Mouse (Mus musculus): ENCODE results near the gene Nfkbid. TPM values are rescaled to one million over a fixed set of nuclear protein-coding genes. Genes with fewer than 3 reads are reported as not detected.

Nfkbid gene
- 1 to 10 TPM; 2.1 to 3.0 TPM for total RNA-seq (2021)

DNA sequence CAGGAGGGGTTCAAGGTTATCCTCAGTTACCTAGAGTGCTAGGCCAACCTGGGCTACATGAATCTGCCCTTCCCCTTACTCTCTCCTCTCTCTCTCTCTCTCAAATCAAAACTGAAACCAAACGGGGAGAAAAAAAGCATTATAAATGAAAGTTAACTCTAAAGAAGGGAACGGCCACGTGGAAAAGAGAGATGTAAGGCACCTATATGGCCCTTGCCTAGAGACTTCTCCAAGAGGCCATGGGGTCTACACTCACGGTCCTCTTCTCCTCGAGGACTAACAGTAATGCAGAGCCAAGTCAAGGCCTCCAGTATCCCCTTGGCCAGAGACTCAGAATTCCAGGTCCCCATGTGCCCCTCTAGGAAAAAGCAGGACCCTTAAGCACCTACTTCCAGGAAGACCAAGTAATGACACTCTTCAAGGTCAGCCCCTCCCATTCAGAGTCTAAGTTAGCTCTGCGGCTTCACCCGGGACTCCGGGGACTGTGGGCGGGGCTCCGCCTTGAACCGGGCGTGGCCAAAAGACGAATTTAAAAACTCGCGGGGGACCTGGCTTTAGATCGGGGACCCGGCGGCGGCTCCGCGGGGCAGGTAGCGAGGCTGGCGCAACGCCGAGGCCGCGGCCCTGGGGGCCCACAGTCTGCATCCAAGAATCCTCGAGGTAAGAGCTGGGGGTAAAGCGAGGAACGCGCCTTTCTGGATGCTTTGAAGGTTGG is at the start of gene Nfkbid:
Gene Nfkbid (plus strand): TSS at position 558 of the 715 bp plus-strand sequence.
- intact Hi-C loops (cut with DNase I), result loop anchor here (10.0 kb wide), 1 partner anchor 47 kb away; no protein-coding TSS in a partner anchor
- no peak for DNase-seq

DNA sequence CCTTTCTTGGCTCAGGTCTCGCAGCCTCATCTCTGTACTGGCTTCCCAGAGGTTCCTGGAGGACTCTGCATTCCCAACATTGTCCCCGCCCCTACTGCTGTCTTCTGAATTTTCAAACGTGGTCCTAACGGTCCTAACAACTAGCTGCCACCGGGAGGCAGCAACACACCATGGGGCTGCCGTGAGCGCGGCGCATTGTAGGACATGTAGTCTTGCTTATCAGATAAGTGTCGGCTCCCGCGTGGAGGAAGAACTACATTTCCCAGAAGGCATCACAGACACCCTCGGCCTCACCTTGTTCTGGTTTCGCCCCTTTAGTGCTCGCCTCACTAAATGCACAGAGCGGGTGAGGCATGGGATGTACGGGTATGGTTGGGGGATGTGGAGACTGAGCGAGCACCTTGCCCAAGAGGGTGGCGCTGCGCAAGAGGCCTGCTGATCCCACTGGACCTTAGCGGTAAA is 48.0 kb upstream of the Nfkbid start:
- peak; percentile 96 for DNase-seq
- intact Hi-C loops (cut with DNase I), result loop anchor here (10.0 kb wide), 1 partner anchor 51 kb away; the partner anchor contains the start of gene Nfkbid

DNA sequence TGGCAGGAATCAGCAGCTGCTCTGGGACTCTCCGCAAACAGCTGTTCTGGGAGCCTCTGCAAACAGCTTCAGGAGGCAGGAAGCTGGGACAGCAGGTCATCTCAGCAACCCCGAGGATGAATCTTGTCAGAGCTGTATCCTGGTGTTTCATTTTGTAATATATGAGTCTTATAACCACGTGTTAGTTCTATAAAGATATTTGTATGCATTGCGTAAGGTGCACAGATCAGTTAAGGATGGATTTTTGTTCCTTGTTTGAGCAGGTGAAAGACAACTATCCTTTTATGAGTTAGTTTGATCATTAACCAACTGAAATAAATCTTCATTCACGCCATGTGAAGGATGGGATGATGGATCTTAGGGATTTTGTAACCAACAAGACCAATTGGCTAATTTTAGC is 41.5 kb upstream of the Nfkbid start:
- DNase-seq, result no peak

DNA sequence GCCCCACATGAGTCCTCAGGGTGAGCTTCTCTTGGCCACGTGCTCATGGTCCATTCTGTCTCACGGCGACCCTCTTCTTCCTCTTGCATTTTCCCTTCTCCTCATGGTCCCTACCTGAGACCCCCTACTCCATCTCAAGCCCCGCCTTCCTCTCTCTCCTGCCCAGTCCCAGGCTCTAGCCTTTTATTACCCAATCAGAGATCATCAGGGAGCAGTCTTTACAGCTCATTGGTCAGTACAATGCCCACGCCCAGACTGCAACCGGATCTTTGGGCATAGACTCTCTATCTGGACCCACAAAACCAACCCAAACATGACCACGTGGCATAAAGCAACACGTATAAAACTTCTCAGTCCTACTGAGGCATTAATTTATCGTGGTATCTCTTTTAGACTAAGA is 37.4 kb upstream of the Nfkbid start:
- DNase-seq, result no peak
- intact Hi-C loops (cut with DNase I), result no loop called here

More for the DNA sequence above, 41.5 kb upstream of the Nfkbid start:
- intact Hi-C loops (cut with DNase I), result no loop called here

DNA sequence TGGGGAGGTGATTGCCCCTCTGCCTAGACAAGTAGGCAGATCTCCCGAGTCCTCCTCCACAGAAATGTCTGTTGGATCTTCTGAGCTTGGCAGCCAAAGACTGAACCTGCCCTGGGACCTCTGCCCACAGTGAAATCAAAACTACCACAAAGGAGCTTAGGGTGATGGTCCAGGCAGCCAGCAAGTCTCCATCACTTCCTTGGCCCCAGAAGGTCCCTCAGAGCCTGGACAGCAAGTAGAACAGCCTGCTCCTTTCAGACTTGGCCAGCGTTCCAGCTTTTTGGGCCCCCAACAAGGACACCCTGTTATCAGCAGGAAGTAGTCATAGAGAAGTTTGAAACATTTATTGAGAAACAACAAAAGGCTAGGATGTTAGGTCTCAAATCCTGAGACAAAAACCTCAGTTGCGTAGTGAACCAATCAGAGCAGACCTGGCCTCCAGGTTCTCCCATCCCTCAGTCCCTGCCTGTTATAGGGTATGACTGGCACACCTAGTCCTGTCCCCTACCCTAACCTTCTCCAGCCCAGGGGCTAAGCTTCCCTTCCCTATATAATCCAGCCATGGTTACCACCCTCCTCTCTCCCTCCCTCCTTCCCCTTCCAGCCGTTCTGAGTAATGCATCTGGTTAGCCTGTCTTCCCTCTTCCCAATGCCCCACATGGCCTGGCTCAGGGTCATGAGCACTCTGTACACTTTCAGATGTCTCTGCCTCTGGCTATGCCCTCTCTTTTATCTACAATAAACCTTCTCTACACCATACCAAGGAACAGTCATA is 28.6 kb upstream of the Nfkbid start:
- intact Hi-C loops (cut with DNase I), result no loop called here
- no peak for DNase-seq

DNA sequence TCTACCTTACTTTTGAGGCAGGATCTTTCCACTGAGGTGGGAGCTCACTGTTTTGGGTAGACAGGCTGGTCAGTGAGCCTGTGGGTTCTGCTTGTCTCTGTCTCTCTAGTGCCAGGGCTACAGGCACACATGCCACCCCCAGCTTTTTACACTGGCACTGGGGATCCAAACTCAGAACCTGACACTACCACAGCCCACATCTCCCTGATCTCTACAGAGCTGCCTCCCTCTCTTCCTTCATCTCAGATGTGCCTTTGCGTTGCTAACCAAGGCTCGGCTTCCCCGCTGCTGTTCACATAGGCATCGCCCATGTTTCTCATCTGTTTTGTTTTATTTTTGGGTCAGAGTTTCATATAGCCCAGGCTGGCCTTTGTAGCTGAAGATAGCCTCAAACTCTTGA is 27.9 kb upstream of the Nfkbid start:
- intact Hi-C loops (cut with DNase I), result no loop called here
- DNase-seq, result no peak

DNA sequence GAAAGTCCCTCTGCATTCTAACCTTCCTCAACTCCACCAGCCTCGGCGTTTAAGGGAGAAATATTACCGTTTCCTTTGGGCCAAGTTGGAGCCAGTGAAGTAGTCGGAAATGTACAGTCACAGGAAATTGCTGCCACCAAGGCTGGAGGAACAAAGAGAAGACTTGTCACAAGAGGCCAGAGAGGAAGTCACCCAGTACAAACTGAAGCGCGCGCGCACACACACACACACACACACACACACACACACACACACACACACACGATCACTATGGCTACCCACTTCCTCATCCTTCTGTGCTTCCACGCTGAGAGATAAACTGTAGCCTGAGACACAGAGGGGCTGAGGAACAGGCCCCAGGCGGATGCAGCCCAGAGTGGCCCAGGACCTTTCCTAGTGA is 27.2 kb upstream of the Nfkbid start:
- no peak for DNase-seq
- intact Hi-C loops (cut with DNase I), result no loop called here

DNA sequence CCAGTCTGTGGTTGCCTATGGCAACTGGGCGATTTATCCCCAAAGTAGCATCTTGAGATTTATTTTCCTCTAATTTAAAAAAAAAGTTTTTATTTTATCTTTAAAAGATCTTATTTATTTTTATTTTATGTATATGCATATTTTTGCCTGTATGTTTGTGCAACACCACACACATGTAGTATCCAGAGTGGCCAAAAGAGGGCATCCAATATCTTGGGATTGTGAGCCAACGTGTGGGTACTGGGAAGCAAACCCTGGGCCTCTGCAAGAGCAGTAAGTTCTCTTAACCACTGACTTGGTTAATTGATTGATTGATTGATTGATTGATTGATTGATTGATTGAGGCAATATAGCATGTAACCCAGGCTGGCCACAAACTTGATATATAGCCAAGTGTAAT is 26.7 kb upstream of the Nfkbid start:
- intact Hi-C loops (cut with DNase I), result no loop called here
- DNase-seq, result no peak

DNA sequence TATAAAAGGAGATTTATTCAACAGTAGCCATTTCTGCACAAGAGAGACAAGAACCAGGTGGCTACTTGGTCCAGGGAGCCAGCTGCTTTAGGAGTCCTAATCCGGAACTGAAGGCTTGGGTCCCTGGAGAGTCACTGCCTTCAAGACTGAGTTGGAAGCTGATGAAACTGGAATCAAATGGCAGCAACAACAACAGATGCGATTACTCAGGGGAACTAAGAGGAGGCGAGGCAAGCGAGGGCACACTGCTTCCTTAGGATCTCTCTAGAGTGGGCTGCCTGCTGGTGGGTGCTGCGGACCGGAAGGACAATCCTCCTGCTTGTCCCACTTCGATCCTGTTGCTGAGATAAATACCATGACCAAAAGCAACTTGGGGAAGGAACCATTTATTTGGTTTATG is 21.9 kb upstream of the Nfkbid start:
- DNase-seq, result no peak
- intact Hi-C loops (cut with DNase I), result no loop called here

DNA sequence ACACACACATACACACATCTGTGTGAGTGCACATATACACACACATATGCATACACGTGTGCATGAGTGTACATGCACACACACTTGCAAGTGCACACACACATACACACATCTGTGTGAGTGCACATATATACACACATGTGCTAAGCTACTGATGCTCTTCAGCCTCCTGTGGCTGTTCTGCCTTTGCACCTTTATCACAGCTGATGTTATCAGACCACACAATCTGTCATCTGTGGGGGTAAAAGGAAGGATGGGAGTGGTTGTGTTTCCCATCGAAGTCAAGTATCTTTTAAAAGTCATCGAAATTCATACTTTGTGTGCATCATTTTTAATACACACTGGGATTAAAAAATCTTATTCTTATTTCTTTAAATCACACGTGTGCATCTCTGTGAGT is 19.2 kb upstream of the Nfkbid start:
- no peak for DNase-seq
- intact Hi-C loops (cut with DNase I), result no loop called here

DNA sequence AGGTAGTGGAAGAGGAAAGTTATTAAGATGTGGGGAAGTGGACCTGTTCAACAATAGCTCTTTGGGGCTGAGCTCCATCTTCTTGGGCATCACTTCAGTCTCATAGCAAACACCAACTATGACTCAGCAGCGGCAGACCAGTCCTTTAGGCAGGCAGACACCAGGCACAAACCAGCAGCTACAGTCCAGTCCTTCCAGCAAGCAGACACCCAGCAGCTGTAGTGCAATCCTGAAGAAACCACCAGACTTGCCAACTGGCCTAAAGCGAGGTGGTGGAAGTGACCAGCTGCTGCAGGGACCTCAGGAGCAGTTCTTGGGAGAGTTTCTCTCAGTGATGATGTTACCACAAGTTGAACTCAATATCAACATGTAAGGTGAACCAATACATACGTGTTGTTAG is 12.9 kb upstream of the Nfkbid start:
- no peak for DNase-seq
- intact Hi-C loops (cut with DNase I), result no loop called here

DNA sequence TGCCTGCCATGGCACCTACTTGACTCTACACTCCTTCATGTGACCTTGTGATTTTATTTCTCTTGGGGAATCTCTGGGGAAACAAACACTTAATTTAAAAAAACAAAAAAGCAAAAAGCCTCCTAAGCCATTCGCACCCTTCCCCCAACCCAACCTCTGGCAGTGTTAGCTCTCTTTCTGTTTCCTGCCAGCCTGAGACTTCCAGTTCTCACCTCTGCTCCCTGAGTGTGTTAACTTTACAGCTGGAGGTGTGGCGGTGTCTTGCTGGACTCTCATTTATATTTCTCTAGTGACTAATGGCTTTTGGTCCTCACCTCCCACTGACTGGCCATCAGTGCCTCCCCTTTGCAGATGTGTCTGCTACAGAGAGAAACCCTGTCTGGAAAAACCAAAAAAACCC is 11.7 kb upstream of the Nfkbid start:
- intact Hi-C loops (cut with DNase I), result no loop called here
- no peak for DNase-seq

DNA sequence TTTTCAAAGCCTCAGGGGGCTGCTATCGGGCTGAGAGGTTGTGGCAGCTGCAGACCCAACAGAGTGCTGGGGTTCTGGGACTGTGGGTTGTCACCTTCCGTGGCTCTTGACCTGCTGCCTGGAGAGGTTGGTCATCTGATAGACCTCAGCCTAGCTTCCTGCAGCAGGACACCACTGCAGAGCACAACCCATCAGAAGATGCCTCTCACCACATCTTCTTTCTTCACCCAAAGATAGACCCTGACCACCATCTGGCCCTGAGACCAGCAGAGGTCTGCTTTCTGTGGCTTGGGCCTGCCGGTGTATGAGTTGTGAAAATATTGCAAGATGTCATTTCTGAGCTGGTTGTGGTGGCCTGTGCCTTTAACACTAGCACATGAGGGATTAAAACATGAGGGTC is 10.5 kb upstream of the Nfkbid start:
- no peak for DNase-seq
- intact Hi-C loops (cut with DNase I), result no loop called here

DNA sequence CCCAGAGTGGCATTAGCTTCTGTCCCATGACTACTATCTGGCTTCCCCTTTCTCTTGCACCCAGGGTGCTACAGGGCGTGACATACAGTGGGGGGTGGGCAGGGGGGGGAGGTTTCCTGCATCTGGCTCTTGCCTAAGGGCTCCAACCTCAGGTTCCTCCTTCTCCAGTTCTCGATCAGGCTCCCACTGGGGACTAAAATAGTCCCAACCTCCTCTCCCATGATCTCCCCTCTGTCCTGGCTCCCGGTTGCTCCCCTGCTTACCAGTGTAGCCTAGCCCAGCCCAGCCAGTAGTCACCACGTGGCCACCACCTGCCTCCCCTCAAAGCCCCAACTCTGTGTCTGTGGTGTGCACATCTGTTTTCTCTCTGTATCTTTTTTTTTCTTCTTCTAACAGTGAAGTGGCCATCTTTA is 8.8 kb upstream of the Nfkbid start:
- DNase-seq, result no peak

DNA sequence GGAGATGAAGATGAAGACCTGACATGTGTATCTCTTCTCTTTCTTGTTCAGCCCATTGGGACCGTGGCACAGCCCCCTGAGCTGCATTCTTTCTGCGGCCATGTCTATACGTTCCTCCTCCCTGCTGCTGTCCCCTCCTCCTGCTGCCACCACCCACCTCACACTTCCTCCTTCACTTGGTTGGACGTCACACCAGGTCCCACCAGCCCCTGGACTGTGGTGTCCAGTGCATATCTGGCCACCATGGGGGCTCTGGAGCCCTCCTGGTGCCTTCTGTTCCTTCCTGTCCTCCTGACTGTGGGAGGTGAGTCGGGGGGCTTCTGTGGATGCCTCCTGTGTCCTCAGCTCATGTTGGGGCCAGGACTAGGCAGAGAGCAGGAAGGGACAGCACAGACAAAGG is 7.9 kb upstream of the Nfkbid start, which contains the start of gene Tyrobp:
Gene Tyrobp (plus strand): TSS at position 165 of the 400 bp plus-strand sequence.
- no peak for DNase-seq
- intact Hi-C loops (cut with DNase I), result no loop called here

More for the DNA sequence above, 8.8 kb upstream of the Nfkbid start:
- intact Hi-C loops (cut with DNase I), result no loop called here

DNA sequence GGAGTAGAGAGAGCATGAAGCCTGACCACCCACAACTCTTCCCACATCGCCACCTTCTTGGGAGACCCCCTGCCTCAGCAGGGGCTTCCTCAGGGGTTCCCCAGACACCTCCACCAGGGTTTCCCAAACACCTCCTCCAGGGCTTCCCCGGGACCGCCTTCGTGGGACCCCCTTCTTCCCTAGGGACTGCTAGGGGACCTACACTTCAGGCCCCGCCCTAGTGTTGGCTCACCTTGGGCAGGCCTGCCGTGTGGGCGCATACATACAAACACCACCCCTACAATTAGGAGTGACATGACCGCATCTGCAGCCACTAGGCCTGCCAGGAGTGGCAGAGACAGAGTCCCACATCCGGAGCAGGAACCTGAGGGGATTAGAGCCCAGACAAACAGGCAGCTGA is 3.7 kb upstream of the Nfkbid start:
- DNase-seq, result no peak
- intact Hi-C loops (cut with DNase I), result no loop called here

DNA sequence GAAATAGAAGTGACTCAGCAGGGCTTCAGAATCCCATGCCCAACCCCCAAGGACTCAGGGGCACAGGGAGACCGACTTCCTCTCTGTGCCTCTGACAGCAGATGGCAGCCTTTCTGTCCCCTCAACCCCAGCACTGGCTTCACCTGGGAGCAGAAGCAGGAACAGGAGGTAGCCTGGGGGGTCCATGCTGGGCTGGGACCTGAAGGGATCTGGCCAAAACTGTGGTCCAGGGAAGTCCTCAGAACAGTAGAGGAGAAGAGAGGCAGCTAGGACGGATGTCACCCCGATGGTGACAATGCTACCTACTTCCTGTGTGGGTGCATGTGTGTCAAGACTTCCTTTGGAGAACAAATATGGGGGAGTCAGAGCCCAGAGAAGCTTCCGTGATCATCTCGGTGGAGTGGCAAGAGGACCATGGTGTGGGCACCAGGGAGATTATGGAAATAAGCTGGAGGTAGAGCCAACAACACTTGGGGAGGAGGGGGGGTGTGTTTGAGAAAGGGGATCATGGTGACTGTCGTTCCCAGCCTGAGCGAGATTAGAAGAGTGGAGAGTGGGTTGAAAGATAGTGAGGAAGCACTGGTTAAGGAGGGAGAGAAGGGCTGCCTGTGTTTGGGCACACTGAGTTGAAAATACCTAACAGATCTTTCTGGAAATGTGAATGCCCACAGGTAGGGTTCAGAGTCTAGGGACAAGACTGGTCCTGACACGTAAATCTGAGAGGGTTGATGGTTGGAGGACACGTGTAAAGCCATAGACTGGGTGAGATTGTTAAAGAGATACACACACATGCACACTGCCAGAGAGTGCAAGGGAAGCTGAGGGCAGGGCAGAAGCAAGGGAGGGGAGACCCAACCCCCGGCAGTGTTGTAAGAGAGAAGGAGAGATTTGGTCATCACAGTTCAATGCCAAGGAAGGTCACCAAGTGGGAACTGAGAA is 1.7 kb upstream of the Nfkbid start, which contains the start of gene Hcst:
Gene Hcst (minus strand): TSS at position 294 of the 939 bp plus-strand sequence.
- intact Hi-C loops (cut with DNase I), result loop anchor here (10.0 kb wide), 1 partner anchor 45 kb away; no protein-coding TSS in a partner anchor
- DNase-seq, result no peak

DNA sequence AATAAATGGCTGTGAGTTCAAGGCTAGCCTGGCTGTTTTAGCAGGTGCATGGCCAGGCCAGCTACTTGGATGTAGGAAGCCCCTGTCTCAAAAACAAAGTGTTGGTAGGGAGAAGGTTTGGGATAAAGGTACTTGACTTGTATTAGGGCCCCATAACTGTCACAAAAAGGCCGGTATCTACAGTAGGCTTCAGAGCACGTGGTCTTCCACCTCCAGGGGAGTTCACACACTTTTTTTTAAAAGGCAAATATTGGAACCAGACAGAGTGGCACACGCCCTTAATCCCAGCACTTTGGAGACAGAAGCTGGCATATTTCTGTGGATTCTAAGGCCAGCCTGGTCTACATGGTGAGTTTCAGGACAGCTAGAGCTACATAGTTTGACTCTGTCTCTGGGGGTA is 859 bp upstream of the Nfkbid start:
- intact Hi-C loops (cut with DNase I), result loop anchor here (10.0 kb wide), 1 partner anchor 46 kb away; no protein-coding TSS in a partner anchor
- DNase-seq, result no peak

DNA sequence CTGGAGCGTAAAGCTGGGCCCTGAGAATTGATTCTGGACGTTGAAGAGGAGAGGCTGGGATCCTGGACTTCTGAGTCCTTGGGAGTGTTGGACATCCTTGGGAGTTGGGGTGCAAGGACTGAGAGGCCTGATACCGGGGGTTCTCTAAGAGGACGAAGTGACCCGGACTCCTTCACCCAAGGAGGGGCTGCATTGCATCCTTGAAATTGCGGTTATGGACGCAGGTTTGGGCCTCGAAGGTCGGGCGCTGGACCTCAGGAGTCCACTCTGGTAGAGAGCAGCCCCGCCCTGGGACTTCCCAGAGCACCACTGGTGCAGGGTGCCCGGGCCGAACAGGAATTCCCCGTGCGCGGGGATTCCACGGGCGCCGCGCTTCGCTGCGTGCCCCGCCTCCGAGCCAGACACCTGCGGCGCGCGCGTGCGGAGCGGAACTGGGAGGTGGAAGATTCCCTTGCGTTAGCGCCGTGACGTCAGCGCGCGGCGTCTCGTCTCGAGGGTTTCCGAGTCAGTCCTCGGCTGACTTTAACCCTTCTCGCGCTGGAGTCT is 431 bp downstream of the Nfkbid start:
- intact Hi-C loops (cut with DNase I), result loop anchor here (10.0 kb wide), 1 partner anchor 47 kb away; no protein-coding TSS in a partner anchor
- DNase-seq, result peak; percentile 91

DNA sequence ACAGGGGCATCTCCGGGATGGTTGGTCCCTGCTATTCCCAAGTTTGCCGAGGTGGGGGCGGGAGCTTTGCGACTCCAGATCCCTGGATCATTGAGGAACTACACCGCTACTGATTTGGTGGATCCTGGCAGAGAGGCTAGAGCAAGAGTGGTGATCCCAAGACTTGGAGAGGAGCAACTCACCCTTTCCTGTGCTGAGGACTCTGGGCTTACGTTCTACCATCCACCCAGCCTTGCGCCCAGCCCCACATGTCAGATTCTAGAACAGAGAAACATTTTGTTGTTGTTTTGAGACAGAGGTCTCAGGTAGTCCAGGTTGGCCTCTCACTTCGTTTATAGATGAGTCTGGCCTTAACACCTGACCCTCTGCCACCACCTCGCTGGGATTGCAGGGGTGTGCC is 1.0 kb downstream of the Nfkbid start:
- intact Hi-C loops (cut with DNase I), result loop anchor here (10.0 kb wide), 1 partner anchor 48 kb away; no protein-coding TSS in a partner anchor
- no peak for DNase-seq

Measured in left cerebral cortex, postnatal 4 days (tissue).